Mouse (Mus musculus) activated CD4-positive, CD25-positive, alpha-beta regulatory T cell, adult 4 months (primary cell): Measurements from ENCODE around the gene Gm7247. TPM values are rescaled to one million over a fixed set of nuclear protein-coding genes. Genes with fewer than 3 reads are reported as not detected.
"Not testable (repeated sequence)": the region's sequence is repeated elsewhere in the genome, so short reads cannot be mapped to it uniquely, and the experiment has no call there.

Experiments used
- ATAC-seq: one replicate; pipeline ENCODE4 v1.8.0; 2017
- polyA plus RNA-seq, 2 experiments: library from polyadenylated mRNA; unstranded; fragments of 100-300 nt; shearing (Covaris generic); gene quantifications; one replicate each; pipeline ENCODE4 v1.2.1; 2017

Gene Gm7247
- polyA plus RNA-seq, 2 experiments from 2014 or later = not detected

GRCm38 (mm10) chr14:51496955-51497354 is 135.4 kb downstream of the Gm7247 start:
- ATAC-seq = no peak

- ATAC-seq = no peak
Measured at GRCm38 (mm10) chr14:51497958-51498357, 136.4 kb downstream of the Gm7247 start.

- no peak for ATAC-seq
Measured at GRCm38 (mm10) chr14:51499707-51500275, 138.2 kb downstream of the Gm7247 start.

GRCm38 (mm10) chr14:51500461-51500860 is 138.9 kb downstream of the Gm7247 start:
- no peak for ATAC-seq

GRCm38 (mm10) chr14:51507416-51507815 is 145.9 kb downstream of the Gm7247 start:
- no peak for ATAC-seq

GRCm38 (mm10) chr14:51552490-51552889 is 190.9 kb downstream of the Gm7247 start, which contains the start of gene Gm5622:
Gm5622 (plus strand) TSS chr14:51552790.
- ATAC-seq = no peak

- ATAC-seq = not testable (repeated sequence)
Measured at GRCm38 (mm10) chr14:51573963-51574362, 212.4 kb downstream of the Gm7247 start, which contains the start of gene Gm17175. Gm17175 (minus strand) TSS chr14:51574063.

- not testable (repeated sequence) for ATAC-seq
Measured at GRCm38 (mm10) chr14:51592039-51592438, 230.5 kb downstream of the Gm7247 start, which contains the start of gene Gm17174. Gm17174 (minus strand) TSS chr14:51592139.

GRCm38 (mm10) chr14:51611210-51611609 is 249.7 kb downstream of the Gm7247 start, which contains the start of gene Gm17078:
Gm17078 (minus strand) TSS chr14:51611310.
- no peak for ATAC-seq

Other genes starting within 250 kb of the Gm7247 start
- gene Eddm3b, start 247.3 kb upstream of the Gm7247 start, polyA plus RNA-seq = not detected
- gene Rnase6, start 237.8 kb upstream of the Gm7247 start, polyA plus RNA-seq = 1 to 10 TPM; 1.9 to 6.0 TPM
- gene Rnase1, start 215.0 kb upstream of the Gm7247 start, polyA plus RNA-seq = not detected
- gene Rnase2b, start 199.5 kb upstream of the Gm7247 start, polyA plus RNA-seq = not detected
- not detected for gene Ang2, start 162.6 kb upstream of the Gm7247 start, polyA plus RNA-seq
- not detected for gene Ear14, start 158.4 kb upstream of the Gm7247 start, polyA plus RNA-seq
- gene Rnase2a, start 105.6 kb upstream of the Gm7247 start, polyA plus RNA-seq = not detected
- gene Vmn2r88, start 49.1 kb downstream of the Gm7247 start, polyA plus RNA-seq = not detected
- not detected for gene Vmn2r89, start 90.1 kb downstream of the Gm7247 start, polyA plus RNA-seq
- under 1 TPM in 1 of 2 experiments, not detected in 1; 0.26 TPM for gene Gm5622, start 191.0 kb downstream of the Gm7247 start, polyA plus RNA-seq
- not detected for gene Gm17175, start 212.3 kb downstream of the Gm7247 start, polyA plus RNA-seq
- gene Gm17174, start 230.4 kb downstream of the Gm7247 start, polyA plus RNA-seq = not detected
- not detected for gene Gm17078, start 249.6 kb downstream of the Gm7247 start, polyA plus RNA-seq